Mouse (Mus musculus) layer of hippocampus, adult 9-10 months (tissue): ENCODE data around the gene Pacsin1.
"Not testable (repeated sequence)": the region's sequence is repeated elsewhere in the genome, so short reads cannot be mapped to it uniquely, and the experiment has no call there.

Experiments
- DNase-seq: peaks from one replicate; pipeline ENCODE4 v3.0.0; 2022; ENCODE audit warnings: low spot score

Pacsin1 gene

DNA sequence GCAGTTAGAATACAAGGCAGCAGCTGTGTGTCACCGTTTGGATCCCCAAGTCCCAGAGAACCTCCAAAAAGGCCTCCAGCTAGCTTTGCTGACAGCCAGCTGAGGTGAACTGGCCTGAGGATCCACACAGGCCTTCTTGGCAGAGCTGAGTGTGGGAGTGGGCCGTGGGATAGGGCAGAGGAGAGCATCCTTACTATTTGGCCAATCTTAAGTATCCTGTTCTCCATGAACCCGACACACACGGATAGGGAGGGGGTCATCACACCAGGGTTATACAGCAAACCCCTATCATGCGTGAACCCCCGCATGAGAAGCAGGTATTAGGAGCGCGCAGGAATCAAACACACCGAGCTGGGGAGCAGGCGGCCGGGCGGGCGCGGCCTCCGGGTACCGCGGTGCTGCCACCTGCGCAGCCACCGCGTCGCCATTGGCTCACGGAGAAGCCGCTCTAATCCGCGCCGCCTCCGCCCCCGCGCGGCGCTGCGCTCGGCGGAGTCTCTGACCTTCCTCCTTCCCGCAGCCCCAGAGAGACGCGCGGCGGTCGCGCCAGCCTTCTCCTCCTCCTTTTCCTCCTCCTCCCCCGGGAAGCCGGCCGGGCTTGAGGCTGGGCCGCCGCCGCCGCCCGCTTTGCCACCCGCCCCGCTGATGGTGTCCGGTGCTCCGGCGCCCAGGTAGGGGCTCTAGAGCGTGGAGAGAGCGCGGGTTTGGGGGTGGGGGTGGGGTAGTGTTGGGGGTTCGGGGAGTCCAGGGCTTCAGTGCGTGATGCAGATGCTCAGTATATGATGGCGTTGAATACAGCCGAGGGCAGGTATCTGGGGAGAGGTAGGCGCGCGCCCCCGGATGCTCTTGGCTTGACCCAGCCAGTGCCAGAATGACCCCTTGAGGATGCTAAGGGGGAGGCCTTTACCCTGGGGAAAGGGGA is at the start of gene Pacsin1:
Pacsin1 (plus strand) TSS at position 421 of the 922 bp plus-strand sequence.
- DNase-seq = no peak

DNA sequence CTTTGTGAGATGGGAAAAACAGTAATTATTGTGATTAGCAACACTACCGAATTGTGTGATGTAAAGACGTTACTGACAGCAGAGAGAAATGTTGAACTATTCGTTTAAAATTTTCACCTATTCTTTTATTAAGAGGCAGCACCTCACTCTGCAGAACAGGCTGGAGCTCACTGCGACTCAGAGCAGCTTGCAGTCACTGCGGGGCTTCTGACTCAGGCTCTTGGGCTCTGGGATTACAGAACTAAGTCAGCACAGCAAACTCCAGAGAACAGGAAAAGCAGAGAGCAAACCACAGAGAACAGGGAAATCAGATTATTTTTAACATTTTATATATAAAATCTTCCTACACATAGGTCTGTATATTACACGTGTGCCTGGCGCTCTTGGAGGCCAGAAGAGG is 45.7 kb upstream of the Pacsin1 start:
- no peak for DNase-seq

DNA sequence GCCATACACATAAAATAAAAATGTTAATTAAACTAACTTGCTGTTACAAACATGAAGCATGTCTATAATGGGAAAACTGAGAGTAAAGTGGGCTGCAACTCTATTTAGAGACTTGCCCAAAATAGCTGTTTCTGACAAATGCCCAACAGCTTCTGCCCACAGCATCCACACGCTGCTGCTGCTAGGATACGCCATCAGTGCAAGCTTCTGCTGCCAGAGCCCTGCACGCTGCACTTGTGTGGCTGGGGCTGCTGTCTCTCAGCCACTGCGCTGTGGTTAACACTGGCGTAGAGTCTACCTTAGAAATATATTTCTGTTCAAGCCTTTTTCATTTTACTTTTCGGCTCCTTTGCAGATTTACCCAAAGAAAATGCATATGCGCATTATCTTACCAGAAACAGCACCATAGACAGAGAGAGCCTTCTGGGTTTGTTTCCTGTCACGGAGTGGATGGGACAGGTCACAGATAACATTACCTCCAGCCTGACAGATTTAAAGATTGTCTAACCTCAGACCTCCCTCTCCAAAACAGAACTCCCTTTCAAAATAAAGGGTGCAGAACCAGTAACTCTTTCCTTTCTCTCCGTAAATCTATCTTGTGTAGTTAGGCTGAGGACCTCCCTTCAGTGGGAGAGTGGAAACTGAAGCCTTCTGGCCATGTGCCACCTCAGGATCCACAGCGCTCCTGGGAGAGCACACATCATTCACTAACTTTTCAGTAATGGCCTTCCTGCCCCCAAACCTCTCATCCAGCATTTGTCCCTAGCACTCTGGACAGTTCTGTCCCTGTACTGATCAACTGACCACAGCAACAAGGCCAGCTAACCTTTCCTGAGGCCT is 44.4 kb upstream of the Pacsin1 start:
- DNase-seq = no peak

- no peak for DNase-seq
These were observed 43.8 kb upstream of the Pacsin1 start for GRCm38 (mm10) chr17:27611519-27611884.

GRCm38 (mm10) chr17:27611994-27612393 is 43.3 kb upstream of the Pacsin1 start:
- no peak for DNase-seq

- no peak for DNase-seq
These were observed 42.3 kb upstream of the Pacsin1 start for GRCm38 (mm10) chr17:27613016-27613415.

- no peak for DNase-seq
These were observed 39.9 kb upstream of the Pacsin1 start for GRCm38 (mm10) chr17:27615388-27615787.

- DNase-seq = no peak
These were observed 34.1 kb upstream of the Pacsin1 start for GRCm38 (mm10) chr17:27621161-27621560.

- no peak for DNase-seq
These were observed 33.4 kb upstream of the Pacsin1 start for GRCm38 (mm10) chr17:27621705-27622531.

DNA sequence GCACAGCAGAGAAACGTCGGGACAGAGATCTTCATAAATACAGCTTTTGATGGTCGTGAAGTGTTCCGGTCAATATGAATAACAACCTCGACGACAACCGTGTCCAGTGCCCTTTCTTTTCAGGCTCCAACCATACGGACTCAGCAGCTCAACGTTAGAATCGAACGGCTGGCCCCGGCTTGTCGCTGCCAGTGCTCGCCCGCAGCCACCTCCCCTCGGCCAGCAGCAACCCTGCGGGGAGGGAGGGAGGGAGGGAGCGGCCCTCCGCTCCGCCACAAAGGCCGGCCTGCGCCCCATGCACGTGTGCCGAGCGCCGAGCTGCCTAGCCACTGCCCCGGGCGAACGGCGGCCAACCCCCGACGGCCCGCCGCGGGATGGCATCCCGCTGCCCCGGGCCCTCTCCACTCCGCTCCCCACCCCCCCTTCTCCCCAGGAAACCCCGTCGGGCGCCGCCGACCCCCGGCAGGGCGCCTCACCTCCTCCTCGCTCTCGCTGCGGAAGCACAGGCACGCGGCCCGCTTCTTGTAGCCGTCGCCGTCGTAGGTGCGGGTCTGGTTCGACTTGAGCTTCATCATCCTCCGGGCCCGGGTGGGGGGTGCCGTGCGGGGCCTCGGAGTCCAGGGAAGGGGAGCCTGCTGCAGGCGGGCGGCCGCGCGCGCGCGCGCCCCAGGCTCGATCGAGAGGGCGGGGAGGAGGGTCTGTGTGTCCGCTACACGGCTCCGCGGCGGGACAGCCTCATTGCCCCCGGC is 32.5 kb upstream of the Pacsin1 start:
- no peak for DNase-seq

DNA sequence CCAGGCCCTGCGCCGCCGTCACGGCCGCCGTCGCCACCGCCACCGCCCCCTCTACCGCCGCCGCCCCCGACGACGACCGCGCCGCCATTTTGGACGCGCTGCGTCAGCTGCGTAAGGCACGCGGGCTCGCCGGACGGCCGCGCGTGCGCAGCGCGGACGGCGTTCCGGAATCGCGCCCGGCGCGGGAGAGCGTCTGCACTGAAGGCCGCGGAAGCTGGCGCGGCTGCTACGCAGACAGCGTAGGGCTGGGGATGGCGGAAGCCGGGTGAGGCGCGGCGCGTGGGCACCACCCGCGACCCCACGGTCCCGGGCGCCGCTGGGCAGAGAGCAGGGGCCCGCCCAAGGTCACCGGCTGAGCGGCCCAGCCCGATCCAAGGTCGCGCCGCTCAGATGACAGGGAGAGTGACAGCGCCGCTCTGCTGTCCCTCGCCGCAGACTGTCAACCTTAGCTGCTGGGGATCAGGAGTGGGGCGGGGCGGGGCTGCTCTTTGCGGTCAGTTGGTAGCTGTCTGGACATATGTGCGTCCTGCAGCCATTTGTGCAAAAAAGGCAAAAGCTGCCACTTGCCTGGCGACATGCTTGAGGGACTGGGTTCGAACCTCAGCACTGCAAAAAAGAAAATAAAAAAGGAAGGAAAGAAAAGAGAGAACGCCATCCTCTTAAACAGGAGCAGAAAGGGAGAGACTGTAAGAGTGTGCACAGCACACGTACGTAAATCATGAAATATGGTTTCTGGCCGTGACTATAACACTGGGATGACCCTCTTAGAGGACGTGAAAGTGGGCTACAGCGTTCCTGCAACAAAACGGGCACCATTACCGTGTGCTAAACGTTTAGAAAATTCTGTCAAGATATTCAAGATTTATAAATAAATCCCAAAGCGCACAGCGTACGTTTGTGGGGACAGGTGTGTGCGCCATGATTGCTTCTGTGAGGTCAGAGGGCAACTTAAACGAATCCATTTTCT is 31.7 kb upstream of the Pacsin1 start, which contains the start of gene Nudt3:
Nudt3 (minus strand) TSS at position 136 of the 967 bp plus-strand sequence.
- peak; percentile 55 for DNase-seq

DNA sequence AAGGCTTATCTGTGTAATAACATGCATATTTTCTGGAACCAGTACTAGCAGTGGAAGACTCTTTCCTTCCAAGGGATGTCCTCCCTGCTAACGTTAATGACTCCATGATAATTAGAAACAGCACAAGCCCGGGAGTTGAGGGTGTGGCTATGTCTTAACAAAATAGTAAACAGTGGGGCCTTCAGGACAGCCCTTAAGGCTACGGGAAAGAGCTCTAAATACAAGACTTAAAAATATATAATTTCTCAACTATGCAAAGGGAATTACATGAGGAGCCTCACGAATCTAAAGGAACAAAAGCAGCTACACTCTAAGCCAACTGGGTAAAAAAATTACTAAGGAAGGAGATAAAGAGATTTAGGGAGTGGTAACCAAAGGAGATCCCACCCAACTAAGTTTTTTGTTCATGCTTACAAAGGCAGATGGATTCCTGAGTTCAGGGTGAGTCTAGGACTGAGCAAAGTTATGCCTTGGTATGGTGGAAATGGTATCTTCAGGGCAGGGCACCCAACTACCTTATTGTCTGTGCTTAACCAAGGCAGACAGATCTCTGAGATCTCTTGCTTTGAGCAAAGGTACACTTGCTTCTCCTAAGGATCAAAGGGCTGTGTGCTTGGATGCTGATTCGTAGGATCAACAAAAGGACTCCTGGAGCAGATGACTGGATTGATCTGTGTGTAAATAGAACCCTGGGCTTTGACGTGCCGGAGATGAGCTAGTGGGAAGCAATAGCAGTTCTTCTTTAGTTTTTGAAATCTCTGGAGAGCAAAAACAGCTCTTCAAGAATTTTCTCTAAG is 29.7 kb upstream of the Pacsin1 start:
- DNase-seq = no peak

GRCm38 (mm10) chr17:27626681-27627080 is 28.6 kb upstream of the Pacsin1 start:
- DNase-seq = no peak

DNA sequence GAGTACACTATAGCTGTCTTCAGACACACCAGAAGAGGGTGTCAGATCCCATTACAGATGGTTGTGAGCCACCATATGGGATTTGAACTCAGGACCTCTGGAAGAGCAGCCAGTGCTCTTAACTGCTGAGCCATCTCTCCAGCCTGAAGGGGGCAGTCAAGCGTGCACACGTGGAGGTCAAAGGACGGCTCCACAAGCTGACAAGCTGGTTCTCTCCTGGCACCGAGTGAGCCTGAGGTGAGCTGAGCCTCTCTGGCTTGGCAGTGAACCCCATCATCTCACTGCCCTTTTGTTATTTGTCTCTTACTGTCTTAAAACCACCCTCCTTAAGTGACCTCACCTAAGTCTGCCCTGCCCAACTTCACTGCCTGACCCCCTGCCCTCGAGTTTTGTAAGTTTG is 27.9 kb upstream of the Pacsin1 start:
- DNase-seq = no peak

DNA sequence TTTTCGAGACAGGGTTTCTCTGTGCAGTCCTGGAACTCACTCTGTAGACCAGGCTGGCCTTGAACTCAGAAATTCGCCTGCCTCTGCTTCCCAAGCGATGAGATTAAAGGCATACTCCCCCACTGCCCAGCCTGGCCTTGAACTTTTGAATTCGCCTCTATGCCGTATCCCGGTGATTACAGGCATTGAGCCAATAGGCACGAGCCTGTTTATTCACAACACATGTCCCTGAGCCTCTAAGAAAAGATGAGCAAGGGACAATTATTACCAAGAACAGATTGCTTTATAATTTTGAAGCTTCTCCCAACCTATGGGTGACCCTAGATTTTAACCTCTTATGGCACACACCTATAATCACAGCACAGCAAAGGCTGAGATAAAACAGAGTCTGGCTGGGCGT is 26.9 kb upstream of the Pacsin1 start:
- no peak for DNase-seq

DNA sequence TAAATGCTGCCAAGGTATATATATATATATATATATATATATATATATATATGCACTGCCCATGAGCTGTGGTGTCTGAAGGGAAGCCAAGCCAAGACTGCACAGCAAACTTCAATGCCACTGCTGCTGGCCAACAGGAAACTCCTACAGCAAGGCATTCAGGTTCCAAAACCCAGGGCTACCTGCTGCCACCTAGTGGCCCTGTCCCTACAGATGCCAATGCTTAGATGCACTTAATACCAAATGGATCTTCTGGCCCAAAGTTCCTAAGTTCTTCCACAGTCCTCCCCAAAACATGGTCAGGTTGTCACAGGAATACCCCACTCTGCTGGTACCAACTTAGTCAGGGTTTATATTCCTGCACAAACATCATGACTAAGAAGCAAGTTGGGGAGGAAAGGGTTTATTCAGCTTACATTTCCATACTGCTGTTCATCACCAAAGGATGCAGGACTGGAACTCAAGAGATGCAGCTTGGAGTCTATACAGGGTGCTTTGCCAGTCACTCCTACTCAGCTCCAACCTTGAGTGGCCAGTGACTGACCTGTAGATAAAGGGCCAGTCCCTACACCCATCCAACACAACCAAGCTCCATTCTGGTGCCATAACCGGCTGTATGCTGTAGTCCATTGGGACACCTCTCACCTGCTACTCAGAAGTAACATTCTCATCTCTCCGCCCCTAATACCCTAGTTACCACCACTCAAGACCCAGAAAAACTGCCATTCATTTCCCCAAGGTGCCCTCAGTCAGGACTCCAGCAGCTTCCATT is 25.9 kb upstream of the Pacsin1 start:
- DNase-seq = peak; percentile 71

GRCm38 (mm10) chr17:27634871-27635574 is 20.3 kb upstream of the Pacsin1 start, which contains the start of gene RPS10-NUDT3:
Gene RPS10-NUDT3, minus strand, starts transcription at chr17:27635222.
- DNase-seq = no peak

GRCm38 (mm10) chr17:27635575-27635903 is 19.8 kb upstream of the Pacsin1 start:
- DNase-seq = not testable (repeated sequence)
